Mouse (Mus musculus): ENCODE measurements around the gene Hdhd5. TPM values are rescaled to one million over a fixed set of nuclear protein-coding genes. Genes with fewer than 3 reads are reported as not detected.

Hdhd5 gene
- polyA plus RNA-seq, 3 experiments from 2014 or later: 24.6 to 38.9 (median 33.1) TPM

- ATAC-seq: peak; percentile 4
These were observed 48.4 kb downstream of the Hdhd5 start for GRCm38 (mm10) chr6:120482756-120483155.

GRCm38 (mm10) chr6:120482021-120482420 is 49.1 kb downstream of the Hdhd5 start:
- ATAC-seq: no peak

- no peak for ATAC-seq
These were observed 49.6 kb downstream of the Hdhd5 start for GRCm38 (mm10) chr6:120481538-120481937.

- no peak for ATAC-seq
These were observed 50.8 kb downstream of the Hdhd5 start for GRCm38 (mm10) chr6:120480361-120480760.

GRCm38 (mm10) chr6:120479302-120479701 is 51.8 kb downstream of the Hdhd5 start:
- ATAC-seq: no peak

DNA sequence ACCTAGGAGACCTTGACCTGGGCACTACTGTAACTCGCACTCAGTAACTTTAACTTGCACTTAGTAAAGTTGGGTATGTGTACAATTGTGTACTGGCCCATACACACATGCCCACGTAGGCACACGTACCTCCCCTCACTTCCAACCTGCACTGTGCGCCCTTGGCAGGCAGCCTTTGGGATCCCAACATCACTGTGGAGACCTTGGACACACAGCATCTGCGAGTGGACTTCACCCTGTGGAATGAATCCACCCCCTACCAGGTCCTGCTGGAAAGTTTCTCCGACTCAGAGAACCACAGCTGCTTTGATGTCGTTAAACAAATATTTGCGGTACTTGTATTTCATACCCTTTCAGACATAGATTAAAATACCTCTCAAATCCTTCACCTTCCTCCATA is 55.8 kb downstream of the Hdhd5 start:
- no peak for ATAC-seq

GRCm38 (mm10) chr6:120473427-120473826 is 57.7 kb downstream of the Hdhd5 start:
- ATAC-seq: no peak

DNA sequence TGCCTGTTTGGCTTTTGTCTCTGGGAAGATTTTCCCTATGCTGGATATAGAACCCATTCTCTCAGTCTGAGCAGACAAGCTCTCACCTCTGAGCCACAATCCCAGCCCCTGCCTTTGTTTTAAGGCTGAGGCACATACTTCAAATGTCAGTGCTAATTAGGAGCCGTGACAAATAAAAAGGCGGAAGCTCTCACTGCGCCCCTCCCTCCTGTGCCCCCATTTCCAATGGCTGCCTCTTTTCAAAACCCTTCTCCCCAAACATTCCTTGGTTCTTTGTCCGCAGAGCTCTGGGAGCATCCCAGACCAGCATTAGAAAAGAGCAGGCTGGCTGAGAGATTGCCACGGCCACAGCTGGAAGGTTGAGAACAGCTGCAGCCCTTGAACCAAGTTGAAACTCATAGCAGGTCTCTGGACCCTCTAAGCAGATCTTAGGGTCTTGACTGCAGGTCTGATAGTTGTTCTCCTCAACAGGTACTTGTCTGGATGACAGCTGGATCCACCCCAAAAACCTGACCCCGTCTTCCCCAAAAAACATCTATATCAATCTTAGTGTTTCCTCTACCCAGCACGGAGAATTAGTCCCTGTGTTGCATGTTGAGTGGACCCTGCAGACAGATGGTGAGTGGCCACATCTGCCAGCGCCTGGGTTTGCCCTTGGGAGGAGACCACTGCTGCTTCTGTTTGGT is 58.5 kb downstream of the Hdhd5 start:
- no peak for ATAC-seq

- ATAC-seq: no peak
These were observed 59.1 kb downstream of the Hdhd5 start for GRCm38 (mm10) chr6:120471991-120472441.

- ATAC-seq: peak; percentile 33
These were observed 60.5 kb downstream of the Hdhd5 start for GRCm38 (mm10) chr6:120470666-120471065.

DNA sequence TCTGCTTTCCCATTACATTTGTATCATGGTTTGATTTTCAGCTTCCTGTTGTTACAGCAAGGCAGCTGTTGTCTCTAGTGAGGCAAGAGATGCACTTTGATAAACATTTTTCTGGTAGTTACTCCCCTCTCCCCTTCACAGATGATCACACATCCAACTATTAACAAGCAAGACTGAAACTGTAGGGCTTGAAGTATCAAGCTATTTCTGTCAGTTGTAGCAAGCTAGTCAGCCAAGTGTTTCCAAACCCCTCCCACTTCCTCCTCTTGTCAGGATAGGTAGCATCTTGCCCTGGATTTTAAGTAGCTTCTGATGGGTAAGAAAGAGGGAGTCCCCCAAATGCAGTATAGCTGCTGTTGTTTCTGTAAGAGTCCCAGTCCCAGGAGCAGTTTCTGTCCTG is 61.3 kb downstream of the Hdhd5 start:
- ATAC-seq: no peak

DNA sequence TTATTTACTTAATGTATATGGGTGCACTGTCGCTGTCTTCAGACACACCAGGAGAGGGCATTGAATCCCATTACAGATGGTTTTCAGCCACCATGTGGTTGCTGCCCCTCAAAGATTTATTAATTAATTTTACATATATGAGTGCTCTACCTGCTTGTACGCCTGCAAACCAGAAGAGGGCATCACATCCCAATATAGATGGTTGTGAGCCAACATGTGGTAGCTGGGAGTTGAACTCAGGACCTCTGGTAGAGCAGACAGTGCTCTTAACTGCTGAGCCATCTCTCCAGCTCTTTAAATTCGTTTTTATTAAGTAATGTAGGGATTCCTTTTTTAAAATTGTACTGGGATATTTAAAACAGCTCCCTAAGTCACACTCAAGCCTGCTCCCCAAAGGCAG is 61.9 kb downstream of the Hdhd5 start:
- no peak for ATAC-seq

DNA sequence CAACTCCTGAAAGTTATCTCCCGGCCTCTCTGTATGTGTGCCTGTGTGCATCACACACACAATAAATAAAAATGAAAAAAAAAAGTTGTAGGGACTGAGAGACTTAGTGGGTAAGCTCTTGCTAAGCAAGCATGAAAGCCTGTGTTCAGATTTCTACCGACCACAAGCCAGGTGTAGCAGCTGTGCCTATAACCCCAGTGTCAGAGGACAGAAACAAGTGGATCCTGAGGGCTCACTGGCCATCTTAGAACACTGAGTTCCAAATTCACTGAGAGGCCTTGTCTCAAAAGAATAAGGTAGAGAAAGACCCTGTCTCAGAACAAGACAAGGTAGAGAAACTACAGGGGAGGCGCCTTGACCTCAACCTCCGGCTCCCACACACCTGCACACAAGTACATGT is 62.9 kb downstream of the Hdhd5 start:
- ATAC-seq: no peak

GRCm38 (mm10) chr6:120466609-120467329 is 64.3 kb downstream of the Hdhd5 start:
- peak; percentile 75 for ATAC-seq

DNA sequence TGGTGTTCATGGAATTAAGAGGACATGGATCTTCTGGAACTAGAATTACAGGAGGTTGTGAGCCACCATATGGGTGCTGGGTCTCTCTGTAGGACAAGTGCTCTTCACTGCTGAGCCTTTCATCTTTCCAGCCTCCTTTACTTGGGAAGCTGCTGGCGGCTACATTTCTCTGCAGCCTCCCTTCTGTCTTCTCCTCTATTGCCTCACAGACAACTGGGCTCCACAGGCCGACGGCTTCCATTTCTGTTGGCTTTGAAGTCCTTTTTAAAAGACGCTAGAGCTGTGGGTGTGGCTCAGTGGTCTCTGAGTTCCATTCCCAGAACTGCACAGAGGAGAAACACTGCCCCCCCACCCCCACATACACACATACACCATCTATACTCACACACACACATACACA is 65.7 kb downstream of the Hdhd5 start:
- ATAC-seq: no peak

GRCm38 (mm10) chr6:120464406-120464939 is 66.6 kb downstream of the Hdhd5 start:
- ATAC-seq: no peak

DNA sequence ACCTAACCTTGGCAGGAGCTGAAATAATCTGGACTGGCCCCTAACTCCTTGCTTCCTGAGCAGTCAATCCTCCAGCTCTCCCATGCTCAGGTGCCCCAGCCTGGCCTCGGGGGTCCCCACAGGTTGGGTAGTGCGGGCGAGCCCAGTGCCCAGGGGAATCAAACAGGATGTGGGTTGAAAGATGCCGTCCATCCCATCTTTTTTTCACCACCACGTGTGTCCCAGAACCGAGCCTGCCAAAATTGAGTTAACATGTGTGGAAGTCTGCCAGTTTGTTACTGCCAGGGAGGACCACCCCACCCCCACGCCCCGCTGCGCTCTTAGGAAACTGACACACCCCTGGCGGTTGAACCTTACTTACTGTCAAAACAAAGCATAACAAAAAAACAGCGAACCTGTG is 67.2 kb downstream of the Hdhd5 start:
- ATAC-seq: peak; percentile 46

GRCm38 (mm10) chr6:120463086-120463871 is 67.8 kb downstream of the Hdhd5 start, which contains the start of gene Il17ra:
TSS of gene Il17ra (plus strand) at chr6:120463247.
- ATAC-seq: peak; percentile 53

DNA sequence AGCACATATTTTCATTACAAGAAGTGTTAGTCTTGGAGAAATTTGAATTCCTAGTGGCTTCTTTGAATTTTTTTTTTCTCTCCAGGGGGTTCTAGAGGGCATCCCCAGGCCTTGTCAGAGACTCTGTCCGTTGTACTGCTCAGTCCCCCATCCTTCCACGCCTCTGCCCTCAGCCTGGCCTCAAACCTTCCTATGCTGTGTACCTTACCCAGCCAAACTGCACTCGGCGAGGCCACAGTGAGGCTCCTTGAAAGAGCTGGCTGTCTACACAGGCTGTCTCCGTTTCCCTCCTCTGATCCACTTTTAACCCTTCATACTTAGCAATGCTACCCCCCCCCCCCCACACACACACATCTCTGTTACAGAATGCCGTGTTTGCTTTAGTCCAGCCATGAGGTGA is 68.9 kb downstream of the Hdhd5 start:
- no peak for ATAC-seq

DNA sequence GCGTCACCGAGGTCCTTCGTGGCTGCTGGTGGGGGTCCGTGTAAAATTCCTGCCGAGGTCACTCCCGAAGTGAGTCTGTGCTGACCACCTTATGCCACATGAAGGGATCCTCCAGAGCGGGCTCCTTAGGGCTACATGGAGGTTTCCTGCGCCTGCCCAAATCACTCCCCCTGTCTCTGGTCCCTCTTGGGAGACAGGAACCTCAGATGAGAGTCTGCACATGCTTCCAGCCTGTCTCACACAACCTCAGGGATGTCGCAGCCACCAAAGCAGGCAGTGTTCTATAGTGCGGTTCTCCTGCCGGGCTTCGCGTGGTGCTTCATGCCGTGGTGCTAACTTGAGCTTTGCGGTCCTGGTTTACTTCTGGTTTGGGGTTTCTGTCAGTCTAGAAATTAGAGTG is 69.9 kb downstream of the Hdhd5 start:
- no peak for ATAC-seq
